Mouse (Mus musculus) forebrain, embryonic 16.5 days (tissue): Measurements from ENCODE around the gene Magix. TPM values are rescaled to one million over a fixed set of nuclear protein-coding genes. Genes with fewer than 3 reads are reported as not detected.

ENCODE experiments used
- ATAC-seq: fragments of 200-750 bp; cut with Nextera tagmentation; 2 replicates; pipeline ENCODE4 v1.8.0; 2017; ENCODE audit warnings: mild to moderate bottlenecking, moderate library complexity
- H3K27ac ChIP-seq: fragments of 300-500 bp; sonication (generic); 2 replicates; pipeline ENCODE4 v1.5.1; 2014; ENCODE audit warnings: low read length, control low read depth
- H3K27me3 ChIP-seq: fragments of 300-500 bp; sonication (generic); replicated peaks from 2 replicates; pipeline ENCODE4 v1.6.1; 2014; ENCODE audit warnings: low read length; ENCODE audit not compliant: control insufficient read depth, insufficient read depth
- H3K36me3 ChIP-seq: fragments of 300-500 bp; sonication (generic); 2 replicates; pipeline ENCODE4 v1.6.1; 2014; ENCODE audit not compliant: control insufficient read depth, insufficient read depth
- H3K4me1 ChIP-seq: fragments of 300-500 bp; sonication (generic); replicated peaks from 2 replicates; pipeline ENCODE4 v1.6.1; 2014; ENCODE audit warnings: low read length; ENCODE audit not compliant: control insufficient read depth, insufficient read depth
- H3K4me2 ChIP-seq: fragments of 300-500 bp; sonication (generic); 2 replicates; pipeline ENCODE4 v1.6.1; 2014; ENCODE audit warnings: mild to moderate bottlenecking, low read length, control low read depth
- H3K4me3 ChIP-seq: fragments of 300-500 bp; sonication (generic); replicated peaks from 2 replicates; pipeline ENCODE4 v1.5.1; 2014; ENCODE audit warnings: mild to moderate bottlenecking, low read length, control low read depth
- H3K9ac ChIP-seq: fragments of 300-500 bp; sonication (generic); replicated peaks from 2 replicates; pipeline ENCODE4 v1.6.1; 2014; ENCODE audit warnings: low read depth, low read length, control low read depth
- H3K9me3 ChIP-seq: fragments of 300-500 bp; sonication (generic); 2 replicates; pipeline ENCODE4 v1.6.1; 2016; ENCODE audit warnings: low read length; ENCODE audit not compliant: control insufficient read depth
- WGBS: fragments of 180-500 bp; shearing (Covaris S2); extraction: QIAGEN DNeasy Blood & Tissue Kit; methylation state at CpG from one replicate; pipeline ENCODE4 v1.1.7; 2014; 5-methylcytosine and 5-hydroxymethylcytosine counted together
- polyA plus RNA-seq: library from polyadenylated mRNA; unstranded; fragments of >200 nt; fragmentation: Nextera tagmentation; extraction: Ambion mirVana; gene quantifications from 2 replicates; pipeline ENCODE4 v1.2.1, GENCODE M21; 2015

Gene Magix
- polyA plus RNA-seq, 1 experiment from 2014 or later, result 0.61 TPM

- no peak for ATAC-seq
- H3K27ac ChIP-seq, result no peak overlapping the region
- no peaks in the 10 kb centered on the region for H3K4me1 ChIP-seq
- WGBS, result 74% methylated on average over 21 of the region's 21 CpGs
- H3K4me3 ChIP-seq, result no peak overlapping the region
- no peaks in the 10 kb centered on the region for H3K9me3 ChIP-seq
- H3K9ac ChIP-seq, result no peak overlapping the region
- no peaks in the 10 kb centered on the region for H3K36me3 ChIP-seq
- H3K27me3 ChIP-seq, result no peaks in the 10 kb centered on the region
- no peak overlapping the region for H3K4me2 ChIP-seq
Measured at GRCm38 (mm10) chrX:7665739-7666502, 15.1 kb downstream of the Magix start.

DNA sequence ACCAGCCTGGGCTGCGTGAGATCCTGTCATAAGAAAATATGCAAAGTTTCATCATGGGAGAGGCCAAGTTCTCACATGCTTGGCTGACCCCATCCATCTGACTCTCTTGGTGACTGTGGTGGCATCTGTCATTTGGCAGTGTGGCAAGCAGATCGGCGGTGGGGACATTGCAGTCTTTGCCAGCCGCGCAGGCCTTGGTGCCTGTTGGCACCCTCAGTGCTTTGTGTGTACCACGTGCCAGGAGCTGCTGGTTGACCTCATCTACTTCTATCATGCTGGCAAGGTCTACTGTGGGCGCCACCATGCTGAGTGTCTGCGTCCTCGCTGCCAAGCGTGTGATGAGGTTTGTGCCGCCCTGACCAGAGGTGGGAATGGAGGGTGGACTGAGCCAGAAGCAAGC, 16.3 kb downstream of the Magix start:
- H3K27ac ChIP-seq, result no peak overlapping the region
- H3K36me3 ChIP-seq, result no peaks in the 10 kb centered on the region
- 85% methylated on average over 11 of the region's 11 CpGs for WGBS
- ATAC-seq, result 0 out of 2 replicates have a peak, but pooled peaks have one; percentile 31
- H3K9me3 ChIP-seq, result no peaks in the 10 kb centered on the region
- no peaks in the 10 kb centered on the region for H3K27me3 ChIP-seq
- no peak overlapping the region for H3K4me3 ChIP-seq
- no peak overlapping the region for H3K4me2 ChIP-seq
- H3K9ac ChIP-seq, result no peak overlapping the region
- H3K4me1 ChIP-seq, result no peaks in the 10 kb centered on the region

DNA sequence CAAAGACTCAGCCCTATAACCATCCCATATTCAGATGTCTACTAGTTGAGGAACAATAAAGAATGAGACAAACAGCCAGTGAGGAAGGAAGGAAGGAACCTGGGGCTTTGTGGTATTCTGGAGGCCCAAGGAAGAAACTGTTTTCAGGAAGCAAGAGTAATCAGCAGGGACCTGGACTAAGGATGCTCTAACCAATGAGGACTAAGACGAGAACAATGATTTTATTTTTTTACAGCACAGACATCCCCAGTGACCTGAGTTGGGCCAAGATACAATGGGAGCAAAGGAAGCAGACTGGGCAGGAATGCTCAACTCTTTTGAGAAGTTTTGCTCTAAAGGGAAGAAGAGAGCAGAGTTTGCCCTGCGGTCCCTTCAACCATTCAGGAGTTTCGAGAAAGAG, 18.1 kb downstream of the Magix start:
- H3K27ac ChIP-seq, result no peak overlapping the region
- no peak for ATAC-seq
- no peaks in the 10 kb centered on the region for H3K9me3 ChIP-seq
- H3K4me3 ChIP-seq, result no peak overlapping the region
- H3K9ac ChIP-seq, result no peak overlapping the region
- H3K36me3 ChIP-seq, result no peaks in the 10 kb centered on the region
- H3K27me3 ChIP-seq, result no peaks in the 10 kb centered on the region
- no peaks in the 10 kb centered on the region for H3K4me1 ChIP-seq
- H3K4me2 ChIP-seq, result no peak overlapping the region
- WGBS, result 77% methylated on average over 3 of the region's 3 CpGs

GRCm38 (mm10) chrX:7661086-7661485, 20.0 kb downstream of the Magix start:
- no peak overlapping the region for H3K27ac ChIP-seq
- no peaks in the 10 kb centered on the region for H3K4me1 ChIP-seq
- H3K9ac ChIP-seq, result no peak overlapping the region
- no peak overlapping the region for H3K4me3 ChIP-seq
- no peaks in the 10 kb centered on the region for H3K9me3 ChIP-seq
- ATAC-seq, result no peak
- 80% methylated on average over 4 of the region's 4 CpGs for WGBS
- H3K4me2 ChIP-seq, result no peak overlapping the region
- no peaks in the 10 kb centered on the region for H3K36me3 ChIP-seq
- H3K27me3 ChIP-seq, result no peaks in the 10 kb centered on the region

DNA sequence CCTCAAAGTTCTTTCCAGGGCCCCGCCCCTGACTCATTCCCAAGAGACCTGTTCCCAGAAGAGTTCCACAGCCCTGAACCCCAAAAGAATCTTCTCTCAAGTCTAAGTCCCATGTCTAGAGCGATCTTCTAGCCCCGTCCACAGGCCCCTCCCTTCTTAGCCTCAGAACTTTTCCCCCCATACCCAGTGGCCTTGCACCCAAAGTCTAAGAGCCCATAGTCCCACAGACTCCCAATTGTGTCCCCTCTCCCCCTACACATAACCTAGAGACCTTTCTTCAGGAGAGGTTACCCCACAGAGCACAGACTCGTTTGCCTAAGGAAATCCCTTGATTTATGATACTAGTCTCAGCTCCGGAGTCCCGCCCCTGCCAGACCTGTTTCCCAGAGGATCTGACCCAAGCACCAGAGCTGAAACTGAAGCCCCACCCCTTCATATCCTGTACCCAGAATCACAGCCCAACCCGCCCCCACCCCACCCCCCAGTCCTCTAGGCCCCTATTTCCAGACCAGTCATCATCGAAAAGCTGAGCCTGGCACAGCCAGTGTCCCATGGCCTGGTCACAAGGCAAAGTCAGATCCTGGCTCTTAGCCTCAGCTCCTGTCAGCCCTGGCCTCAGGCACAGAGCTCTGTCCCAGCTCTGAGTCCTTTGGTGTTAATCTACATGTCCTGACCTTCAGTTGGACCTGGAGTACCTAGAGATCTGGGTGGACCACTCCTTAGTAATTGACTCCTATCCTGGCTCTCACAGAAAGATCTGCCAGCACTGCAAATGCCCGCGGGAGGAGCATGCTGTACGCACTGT, 22.1 kb downstream of the Magix start:
- Histone ChIP-seq H3K9me3 (no peaks in the 10 kb centered on the region), H3K36me3 (no peaks in the 10 kb centered on the region), H3K27me3 (no peaks in the 10 kb centered on the region), H3K4me2 (no peak overlapping the region), H3K9ac (no peak overlapping the region), H3K4me1 (no peaks in the 10 kb centered on the region), H3K4me3 (no peak overlapping the region), H3K27ac (no peak overlapping the region)
- WGBS, result 59% methylated on average over 11 of the region's 11 CpGs
- no peak for ATAC-seq

DNA sequence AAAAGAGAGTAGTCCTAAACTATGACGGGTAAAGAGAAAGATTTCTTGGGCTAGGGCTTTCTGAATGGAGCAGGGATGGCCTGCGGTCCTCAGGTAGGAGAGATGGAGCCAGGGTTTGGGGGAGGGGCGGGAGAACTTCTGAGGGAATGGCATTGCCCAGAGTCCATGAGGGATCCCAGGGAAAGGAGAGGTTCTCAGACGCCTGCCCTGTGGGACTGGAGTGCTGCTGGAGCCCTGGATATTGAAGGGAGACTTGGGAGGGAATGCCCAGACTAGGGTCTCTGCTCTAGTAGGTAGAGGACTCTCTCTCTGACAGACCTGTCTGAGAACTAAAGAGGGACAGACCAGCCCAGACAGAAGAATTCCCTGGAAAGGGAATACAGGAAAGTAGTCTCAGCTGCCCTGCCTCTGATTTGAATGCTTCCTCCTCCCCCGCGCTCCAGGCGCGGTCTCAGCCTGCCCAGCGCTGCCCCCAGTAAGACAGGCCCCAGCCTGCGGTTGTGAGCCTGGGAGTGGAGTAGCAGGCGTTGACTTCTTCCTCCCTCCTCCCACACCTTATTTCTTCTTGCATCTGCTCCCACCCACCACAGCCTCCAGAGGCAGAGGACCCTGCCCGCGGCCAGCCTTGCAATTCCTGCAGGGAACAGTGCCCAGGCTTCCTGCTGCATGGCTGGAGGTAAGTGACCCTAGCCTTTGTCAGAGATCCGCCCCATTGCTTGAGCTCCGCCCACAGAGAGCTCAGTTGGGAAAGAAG, 22.8 kb downstream of the Magix start:
- 22% methylated on average over 15 of the region's 15 CpGs for WGBS
- no peaks in the 10 kb centered on the region for H3K36me3 ChIP-seq
- no peak overlapping the region for H3K27ac ChIP-seq
- no peaks in the 10 kb centered on the region for H3K27me3 ChIP-seq
- H3K9ac ChIP-seq, result no peak overlapping the region
- H3K4me3 ChIP-seq, result no peak overlapping the region
- no peaks in the 10 kb centered on the region for H3K4me1 ChIP-seq
- 0 out of 2 replicates have a peak, but pooled peaks have one; percentile 26 for ATAC-seq
- H3K9me3 ChIP-seq, result no peaks in the 10 kb centered on the region
- no peak overlapping the region for H3K4me2 ChIP-seq

GRCm38 (mm10) chrX:7657221-7657639, 23.8 kb downstream of the Magix start, which contains the start of gene Prickle3:
Gene Prickle3 (plus strand): TSS chrX:7657260.
- 29% methylated on average over 26 of the region's 26 CpGs for WGBS
- peak; percentile 55 for ATAC-seq
- no peaks in the 10 kb centered on the region for H3K4me1 ChIP-seq
- H3K4me2 ChIP-seq, result peak within 1 kb of the TSS; percentile 43
- peak within 1 kb of the TSS; percentile 28 for H3K9ac ChIP-seq
- no peak within 1 kb of the TSS for H3K27ac ChIP-seq
- no peaks in the 10 kb centered on the region for H3K36me3 ChIP-seq
- H3K4me3 ChIP-seq, result peak within 1 kb of the TSS; percentile 35
- no peaks in the 10 kb centered on the region for H3K27me3 ChIP-seq
- no peaks in the 10 kb centered on the region for H3K9me3 ChIP-seq

GRCm38 (mm10) chrX:7648671-7649304, 32.3 kb downstream of the Magix start:
- WGBS, result 21% methylated on average over 25 of the region's 25 CpGs
- peak; percentile 97 for ATAC-seq

More at GRCm38 (mm10) chrX:7648671-7649304, 32.3 kb downstream of the Magix start:
- 0 out of 2 replicates have a peak, but pooled peaks cover 2% of the 10 kb centered on the region for H3K36me3 ChIP-seq
- H3K9ac ChIP-seq, result peak overlapping the region; percentile 56
- peak overlapping the region; percentile 43 for H3K4me3 ChIP-seq
- H3K9me3 ChIP-seq, result no peaks in the 10 kb centered on the region
- no peaks in the 10 kb centered on the region for H3K27me3 ChIP-seq
- peak overlapping the region; percentile 51 for H3K4me2 ChIP-seq
- H3K27ac ChIP-seq, result peak overlapping the region; percentile 75
- peaks cover 4% of the 10 kb centered on the region; the same call in 1 of the 2 replicates for H3K4me1 ChIP-seq
